Mouse (Mus musculus): ENCODE measurements around the gene Ggcx.
A peak's percentile ranks its signal among the peaks of the same experiment; 100 is the strongest.

- TF ChIP-seq POLR2A (IDR thresholded peaks at IDR 0.05; ENCODE audit: low read depth, low read length) (peak; percentile 65), CTCF (IDR thresholded peaks at IDR 0.05; ENCODE audit: extremely low read depth, insufficient read depth, insufficient read length, insufficient replicate concordance) (peak; percentile 4; the same call in 1 of the 2 replicates)
These were observed 24.0 kb upstream of the Ggcx start, which contains the start of gene Vamp8 for GRCm38 (mm10) chr6:72389941-72390771.
